Mouse (Mus musculus) embryonic facial prominence, embryonic 14.5 days (tissue): ENCODE measurements at regions not wholly inside any gene's neighbourhood (a gene's known extent, or its start where the extent isn't known, plus 50 kb on each side); places are given as distances from the start of the nearest gene placed in this dataset.

ENCODE experiments used
- ATAC-seq: fragments of 200-750 bp; cut with Nextera tagmentation; 2 replicates; pipeline ENCODE4 v1.8.0; 2017; ENCODE audit warnings: low read depth, moderate number of reproducible peaks, moderate TSS enrichment
- DNase-seq: peaks from one replicate; pipeline ENCODE4 v3.0.0-alpha.2; 2015; ENCODE audit warnings: low spot score
- H3K27ac ChIP-seq: fragments of 300-500 bp; sonication (generic); replicated peaks from 2 replicates; pipeline ENCODE4 v1.5.1; 2014; ENCODE audit warnings: low read depth, mild to moderate bottlenecking, low read length, moderate library complexity
- H3K27me3 ChIP-seq: fragments of 300-500 bp; sonication (generic); replicated peaks from 2 replicates; pipeline ENCODE4 v1.6.1; 2014; ENCODE audit warnings: low read length; ENCODE audit not compliant: control insufficient read depth, insufficient read depth
- H3K36me3 ChIP-seq: fragments of 300-500 bp; sonication (generic); 2 replicates; pipeline ENCODE4 v1.6.1; 2014; ENCODE audit warnings: low read length, mixed read lengths; ENCODE audit not compliant: control insufficient read depth, insufficient read depth
- H3K4me1 ChIP-seq: fragments of 300-500 bp; sonication (generic); 2 replicates; pipeline ENCODE4 v1.6.1; 2014; ENCODE audit warnings: antibody characterized with exemption, low read length; ENCODE audit not compliant: control insufficient read depth, insufficient read depth
- H3K4me2 ChIP-seq: fragments of 300-500 bp; sonication (generic); 2 replicates; pipeline ENCODE4 v1.6.1; 2014; ENCODE audit warnings: low read depth, mild to moderate bottlenecking, low read length, moderate library complexity, mixed read lengths
- H3K4me3 ChIP-seq: fragments of 300-500 bp; sonication (generic); 2 replicates; pipeline ENCODE4 v1.5.1; 2014; ENCODE audit warnings: low read depth, mild to moderate bottlenecking, low read length
- H3K9ac ChIP-seq: fragments of 300-500 bp; sonication (generic); 2 replicates; pipeline ENCODE4 v1.6.1; 2014; ENCODE audit warnings: low read depth, mild to moderate bottlenecking, low read length, moderate library complexity, mixed read lengths
- H3K9me3 ChIP-seq: fragments of 300-500 bp; sonication (generic); 2 replicates; pipeline ENCODE4 v1.6.1; 2016; ENCODE audit warnings: low read length; ENCODE audit not compliant: control insufficient read depth
- WGBS: fragments of 180-500 bp; shearing (Covaris S2); extraction: QIAGEN DNeasy Blood & Tissue Kit; methylation state at CpG from one replicate; pipeline ENCODE4 v1.1.7; 2014; 5-methylcytosine and 5-hydroxymethylcytosine counted together

DNA sequence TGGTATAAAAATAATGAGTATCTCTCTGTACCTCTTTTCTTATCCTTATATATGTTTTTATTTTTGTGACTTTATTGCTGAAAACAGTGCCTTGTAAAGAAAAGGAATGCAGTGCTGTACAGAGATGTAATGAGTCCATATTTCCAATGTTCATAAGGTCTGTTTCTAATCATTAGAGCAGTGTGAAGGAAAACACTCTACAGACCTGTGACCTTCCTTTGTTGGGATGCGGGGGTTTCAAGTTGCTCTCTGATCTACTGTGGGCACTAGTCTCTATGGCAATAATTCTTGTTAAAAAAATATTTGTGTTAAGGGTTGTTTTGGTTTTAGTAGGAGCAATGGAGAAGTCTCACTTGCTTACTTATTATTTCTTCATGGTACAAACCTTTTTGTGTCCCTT, 231.0 kb downstream of the Hdgfl1 start:
- Histone ChIP-seq H3K4me3 (no peak overlapping the region), H3K4me2 (no peak overlapping the region), H3K4me1 (no peaks in the 10 kb centered on the region), H3K27ac (no peak overlapping the region), H3K36me3 (no peaks in the 10 kb centered on the region), H3K9me3 (no peaks in the 10 kb centered on the region), H3K9ac (no peak overlapping the region), H3K27me3 (no peaks in the 10 kb centered on the region)
- DNase-seq (no peak), ATAC-seq (no peak)
- WGBS, result 40% methylated on average over 1 of the region's 1 CpGs

- Histone ChIP-seq H3K36me3 (no peaks in the 10 kb centered on the region), H3K9me3 (no peaks in the 10 kb centered on the region), H3K4me2 (no peak overlapping the region), H3K9ac (no peak overlapping the region), H3K4me1 (no peaks in the 10 kb centered on the region), H3K4me3 (no peak overlapping the region), H3K27me3 (no peaks in the 10 kb centered on the region), H3K27ac (no peak overlapping the region)
- ATAC-seq (no peak), DNase-seq (no peak)
- 34% methylated on average over 2 of the region's 2 CpGs for WGBS
Observed at GRCm38 (mm10) chr13:26536575-26536974, 233.4 kb downstream of the Hdgfl1 start.

DNA sequence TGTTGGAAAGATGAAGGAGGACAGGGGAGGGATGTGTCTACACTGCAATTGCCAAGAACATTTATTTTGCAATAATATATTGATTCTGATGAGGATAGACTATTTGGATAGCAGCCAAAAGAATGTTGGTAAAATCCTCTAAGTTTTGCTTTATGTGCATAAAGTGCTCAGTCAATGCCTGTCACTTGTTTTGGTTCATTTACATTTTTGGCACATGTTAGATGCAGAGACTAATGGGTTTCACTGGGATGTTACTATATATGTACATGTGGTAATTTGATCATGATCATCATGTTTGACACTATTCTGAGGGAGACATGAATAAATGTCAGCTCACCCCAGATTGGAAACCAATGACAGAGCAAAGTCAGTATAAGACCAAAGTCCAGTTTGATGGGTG, 237.2 kb downstream of the Hdgfl1 start:
- H3K36me3 ChIP-seq, result no peaks in the 10 kb centered on the region
- no peak overlapping the region for H3K27ac ChIP-seq
- H3K4me1 ChIP-seq, result no peaks in the 10 kb centered on the region
- no peak overlapping the region for H3K4me2 ChIP-seq
- no peaks in the 10 kb centered on the region for H3K27me3 ChIP-seq
- DNase-seq (peak; percentile 33), ATAC-seq (no peak)
- H3K9me3 ChIP-seq, result no peaks in the 10 kb centered on the region
- H3K4me3 ChIP-seq, result no peak overlapping the region
- no peak overlapping the region for H3K9ac ChIP-seq

GRCm38 (mm10) chr13:26519054-26519453, 250.9 kb downstream of the Hdgfl1 start:
- Histone ChIP-seq H3K27ac (no peak overlapping the region), H3K4me2 (no peak overlapping the region), H3K9me3 (no peaks in the 10 kb centered on the region), H3K4me3 (no peak overlapping the region), H3K4me1 (no peaks in the 10 kb centered on the region), H3K9ac (no peak overlapping the region), H3K36me3 (no peaks in the 10 kb centered on the region), H3K27me3 (no peaks in the 10 kb centered on the region)
- ATAC-seq, result no peak
- peak; percentile 34 for DNase-seq
- 18% methylated on average over 1 of the region's 1 CpGs for WGBS

- H3K4me3 ChIP-seq, result no peak overlapping the region
- WGBS, result 65% methylated on average over 5 of the region's 5 CpGs
- H3K4me2 ChIP-seq, result no peak overlapping the region
- no peak overlapping the region for H3K9ac ChIP-seq
- H3K27me3 ChIP-seq, result no peaks in the 10 kb centered on the region
- ATAC-seq (no peak), DNase-seq (no peak)
- H3K27ac ChIP-seq, result no peak overlapping the region
- H3K36me3 ChIP-seq, result no peaks in the 10 kb centered on the region
- no peaks in the 10 kb centered on the region for H3K9me3 ChIP-seq
- H3K4me1 ChIP-seq, result no peaks in the 10 kb centered on the region
Observed at GRCm38 (mm10) chr13:26518425-26518824, 251.5 kb downstream of the Hdgfl1 start.

DNA sequence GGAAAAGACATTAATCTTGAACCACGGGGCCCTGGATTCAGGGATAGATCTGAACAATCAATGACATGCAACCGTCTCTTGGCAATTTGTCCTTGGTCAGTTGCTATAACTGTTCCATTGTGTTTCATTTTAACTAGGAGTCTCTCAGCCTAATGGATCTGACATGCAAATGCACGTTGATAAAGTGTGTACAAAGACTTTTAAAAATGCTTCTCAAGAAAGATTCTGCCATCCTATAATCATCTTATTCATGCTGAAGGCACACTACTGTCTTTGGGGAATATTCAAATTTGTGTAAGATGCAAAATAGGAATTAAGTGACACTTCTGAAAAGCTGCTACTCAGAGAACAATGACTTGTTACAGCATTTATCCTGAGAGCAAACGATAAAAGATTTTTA, 252.3 kb downstream of the Hdgfl1 start:
- no peaks in the 10 kb centered on the region for H3K4me1 ChIP-seq
- 68% methylated on average over 4 of the region's 4 CpGs for WGBS
- DNase-seq, result no peak
- no peaks in the 10 kb centered on the region for H3K27me3 ChIP-seq
- no peaks in the 10 kb centered on the region for H3K36me3 ChIP-seq
- ATAC-seq, result no peak
- no peak overlapping the region for H3K4me3 ChIP-seq
- no peak overlapping the region for H3K27ac ChIP-seq
- H3K9me3 ChIP-seq, result no peaks in the 10 kb centered on the region
- no peak overlapping the region for H3K4me2 ChIP-seq
- no peak overlapping the region for H3K9ac ChIP-seq

DNA sequence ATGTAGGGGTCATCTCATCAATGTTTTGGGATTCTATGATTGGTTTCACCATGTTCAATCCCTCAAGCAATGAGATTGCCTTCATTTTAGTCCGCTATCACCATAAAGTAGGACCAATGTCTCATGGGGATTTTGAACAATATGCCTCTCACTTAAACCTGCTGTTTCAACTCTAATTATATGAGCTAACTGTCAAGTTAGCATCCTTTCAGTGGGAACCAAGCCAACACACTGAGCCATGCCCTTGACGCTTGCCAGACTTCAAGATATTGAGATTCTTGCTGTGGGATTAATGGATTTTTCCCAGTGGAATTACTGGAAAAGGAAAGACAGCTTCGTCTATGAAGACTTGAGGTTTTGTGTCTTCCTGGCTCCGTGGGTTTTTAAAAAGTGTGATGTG, 259.5 kb downstream of the Hdgfl1 start:
- Histone ChIP-seq H3K4me2 (no peak overlapping the region), H3K9ac (no peak overlapping the region), H3K27ac (no peak overlapping the region), H3K4me1 (no peaks in the 10 kb centered on the region), H3K27me3 (no peaks in the 10 kb centered on the region), H3K9me3 (no peaks in the 10 kb centered on the region), H3K4me3 (no peak overlapping the region), H3K36me3 (no peaks in the 10 kb centered on the region)
- ATAC-seq (no peak), DNase-seq (no peak)
- 68% methylated on average over 4 of the region's 4 CpGs for WGBS

- H3K9ac ChIP-seq, result no peak overlapping the region
- no peak overlapping the region for H3K4me3 ChIP-seq
- H3K4me1 ChIP-seq, result no peaks in the 10 kb centered on the region
- 81% methylated on average over 3 of the region's 3 CpGs for WGBS
- H3K36me3 ChIP-seq, result no peaks in the 10 kb centered on the region
- H3K27me3 ChIP-seq, result no peaks in the 10 kb centered on the region
- no peak overlapping the region for H3K4me2 ChIP-seq
- DNase-seq (no peak), ATAC-seq (no peak)
- H3K27ac ChIP-seq, result no peak overlapping the region
- H3K9me3 ChIP-seq, result no peaks in the 10 kb centered on the region
Observed at GRCm38 (mm10) chr13:26509841-26510240, 260.1 kb downstream of the Hdgfl1 start.

- Histone ChIP-seq H3K27ac (no peak overlapping the region), H3K4me3 (no peak overlapping the region), H3K9ac (no peak overlapping the region), H3K9me3 (no peaks in the 10 kb centered on the region), H3K4me1 (no peaks in the 10 kb centered on the region), H3K4me2 (no peak overlapping the region), H3K27me3 (no peaks in the 10 kb centered on the region), H3K36me3 (no peaks in the 10 kb centered on the region)
- DNase-seq (no peak), ATAC-seq (no peak)
- WGBS, result 87% methylated on average over 1 of the region's 1 CpGs
Observed at GRCm38 (mm10) chr13:26503744-26504143, 266.2 kb downstream of the Hdgfl1 start.
